Mouse (Mus musculus) G1E (cell line): ENCODE measurements around the gene 1700015F17Rik.

Experiments used
- CTCF ChIP-seq: IDR thresholded peaks from 2 replicates; pipeline ENCODE4 v1.5.1; 2012; ENCODE audit warnings: low read depth, low read length, inconsistent platforms, mixed read lengths
- GATA2 ChIP-seq: IDR thresholded peaks from 2 replicates; pipeline ENCODE4 v1.6.1; 2012; ENCODE audit warnings: low read depth, low read length, inconsistent platforms, borderline replicate concordance
- TAL1 ChIP-seq: conservative IDR thresholded peaks from 2 replicates; pipeline ENCODE4 v1.6.1; 2012; ENCODE audit warnings: low read depth, low read length, inconsistent platforms, mixed read lengths

GRCm38 (mm10) chr5:5483254-5483858 lies 4.4 kb upstream of the 1700015F17Rik start:
- TF ChIP-seq CTCF (no peak), TAL1 (no peak), GATA2 (no peak)
